Mouse (Mus musculus): ENCODE measurements around the gene Nodal.

DNA sequence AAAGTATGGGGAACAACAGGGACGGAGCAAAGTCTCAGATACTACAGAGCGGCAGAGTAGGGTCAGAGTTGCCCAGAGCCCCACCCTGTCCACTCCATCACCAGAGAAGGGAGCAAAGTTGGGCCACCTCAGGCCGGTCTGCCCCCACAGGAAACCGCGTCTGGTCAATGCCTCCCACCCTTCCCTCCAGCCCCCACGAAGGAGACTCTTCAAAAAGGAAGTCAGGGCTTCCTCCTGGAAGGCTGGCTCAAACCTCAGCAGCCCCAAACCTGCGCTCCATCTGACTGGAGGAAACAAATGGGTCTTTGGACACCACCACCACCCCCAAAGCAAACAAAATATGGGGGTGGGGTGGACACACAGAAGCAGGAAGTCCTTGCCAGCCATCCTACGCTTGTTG is 35.9 kb upstream of the Nodal start:
- TF ChIP-seq CTCF (IDR thresholded peaks at IDR 0.05; ENCODE audit: low read depth, low read length) (no peak), POLR2A (IDR thresholded peaks at IDR 0.05; ENCODE audit: extremely low read depth, insufficient read depth, low read length) (no peak)

All from liver, adult 2 months (tissue).